Mouse (Mus musculus) C2C12 (cell line): ENCODE measurements around the gene Tesk2.

ENCODE experiments used
- CEBPB ChIP-seq: IDR thresholded peaks from one replicate; pipeline ENCODE4 v1.6.1; 2011; ENCODE audit warnings: low read depth, mild to moderate bottlenecking, control low read depth, moderate library complexity
- CTCF ChIP-seq: IDR thresholded peaks from one replicate; pipeline ENCODE4 v1.5.1; 2011; ENCODE audit not compliant: control insufficient read depth, insufficient read depth, insufficient read length
- FOSL1 ChIP-seq: IDR thresholded peaks from one replicate; pipeline ENCODE4 v1.8.0; 2011; ENCODE audit warnings: mild to moderate bottlenecking, low read length; ENCODE audit not compliant: poor library complexity, insufficient read depth, severe bottlenecking
- MAX ChIP-seq: IDR thresholded peaks from one replicate; pipeline ENCODE4 v1.6.1; 2011; ENCODE audit warnings: mild to moderate bottlenecking, control low read depth

- TF ChIP-seq CTCF, result no peak
- TF ChIP-seq FOSL1, result no peak
- TF ChIP-seq CEBPB, result no peak
- no peak for TF ChIP-seq MAX
Observed at GRCm38 (mm10) chr4:116693785-116694184, 27.0 kb upstream of the Tesk2 start.
